ENCODE assay signal across 9 mouse cellular contexts in the genomic region with DNA sequence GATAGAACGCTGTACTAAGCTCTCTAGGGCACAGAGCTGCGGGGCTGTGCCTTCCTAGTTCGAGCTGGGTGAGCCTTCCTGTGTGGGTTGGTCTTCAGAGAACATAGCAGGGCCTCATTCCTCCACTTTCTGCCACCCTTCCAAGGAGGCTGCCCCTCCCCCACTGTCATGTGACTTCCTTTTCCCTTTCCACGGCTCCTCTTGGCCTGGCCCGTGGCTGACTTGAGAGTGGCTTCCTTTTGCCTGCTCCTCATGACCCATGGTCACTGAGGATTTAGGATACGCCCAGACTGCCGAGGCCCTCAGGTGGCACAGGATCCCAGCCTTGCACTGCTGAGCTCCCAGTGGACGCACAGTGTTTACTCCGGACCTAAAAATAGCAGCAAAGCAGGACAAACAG. TPM values are rescaled to one million over a fixed set of nuclear protein-coding genes. Genes with fewer than 3 reads are reported as not detected.
A peak's percentile ranks its signal among the peaks of the same experiment; 100 is the strongest.
DNase-seq lines count a peak whose midpoint lies in the region; ATAC-seq and TF ChIP-seq lines count a peak whose summit lies in the region.
"Had no signal": no experiment of that assay in that cellular context is flagged by ENCODE, and none has a peak within 500 bp of the region (broad histone marks: within the 10 kb centered on the region; RNA-seq: fewer than 3 reads in every experiment).

No protein-coding gene starts in this region.

- H3K9me3 ChIP-seq in kidney, embryonic 14.5 days (ENCODE audit: control insufficient read depth, low read length) = no peaks in the 10 kb centered on the region
- no peaks in the 10 kb centered on the region for H3K9me3 ChIP-seq in heart, embryonic 15.5 days (replicated peaks)
- H3K9me3 ChIP-seq in liver, embryonic 15.5 days (replicated peaks) = no peaks in the 10 kb centered on the region

- H3K4me1 ChIP-seq in kidney, embryonic 14.5 days (ENCODE audit: control insufficient read depth, insufficient read depth, low read length) = 0 out of 2 replicates have a peak, but pooled peaks cover 3% of the 10 kb centered on the region
- H3K4me1 ChIP-seq in bone marrow, adult 2 months (ENCODE audit: control insufficient read depth, insufficient read depth, low read length) = peaks cover 2% of the 10 kb centered on the region; the same call in 1 of the 2 replicates
- peaks cover 20% of the 10 kb centered on the region for H3K4me1 ChIP-seq in heart, embryonic 15.5 days (replicated peaks)
- peaks cover 54% of the 10 kb centered on the region for H3K4me1 ChIP-seq in liver, embryonic 15.5 days (replicated peaks)

- no peak for TF ChIP-seq POLR2A in bone marrow, adult 2 months (IDR thresholded peaks at IDR 0.05; ENCODE audit: borderline replicate concordance, control insufficient read depth, low read depth, low read length)

- H3K9ac ChIP-seq in kidney, embryonic 14.5 days (ENCODE audit: low read depth, low read length) = no peak overlapping the region
- H3K9ac ChIP-seq in heart, embryonic 15.5 days = no peak overlapping the region
- H3K9ac ChIP-seq in liver, embryonic 15.5 days = no peak overlapping the region

- no peak for TF ChIP-seq CTCF in bone marrow, adult 2 months (IDR thresholded peaks at IDR 0.05; ENCODE audit: control insufficient read depth, insufficient read depth, low read length)

- DNase-seq in kidney, adult 11 months = peak; percentile 63
- no peak for DNase-seq in cerebellum, postnatal 14 days

- 64% methylated on average over 9 of the region's 9 CpGs for WGBS in kidney, embryonic 14.5 days
- WGBS in bone marrow, adult 2 months = 11% methylated on average over 9 of the region's 9 CpGs
- WGBS in heart, embryonic 15.5 days = 37% methylated on average over 9 of the region's 9 CpGs
- 17% methylated on average over 9 of the region's 9 CpGs for WGBS in liver, embryonic 15.5 days (ENCODE audit: insufficient replicate concordance)

- H3K36me3 ChIP-seq in kidney, embryonic 14.5 days (ENCODE audit: control insufficient read depth, insufficient read depth, low read length) = peaks cover 1% of the 10 kb centered on the region; the same call in 1 of the 2 replicates
- no peaks in the 10 kb centered on the region; the same call in 1 of the 2 replicates for H3K36me3 ChIP-seq in heart, embryonic 15.5 days
- H3K36me3 ChIP-seq in liver, embryonic 15.5 days (replicated peaks) = peaks cover 8% of the 10 kb centered on the region

- H3K27ac ChIP-seq in kidney, embryonic 14.5 days (ENCODE audit: low read depth, low read length) = no peak overlapping the region
- H3K27ac ChIP-seq in bone marrow, adult 2 months (ENCODE audit: control insufficient read depth, insufficient read depth, low read depth, low read length, poor library complexity) = peak overlapping the region; percentile 60
- peak overlapping the region; percentile 29 for H3K27ac ChIP-seq in heart, embryonic 15.5 days
- peak overlapping the region; percentile 67; the same call in 1 of the 2 replicates for H3K27ac ChIP-seq in liver, embryonic 15.5 days (replicated peaks)

- H3K27me3 ChIP-seq in kidney, embryonic 14.5 days (ENCODE audit: control insufficient read depth, insufficient read depth, low read length) = no peaks in the 10 kb centered on the region
- no peaks in the 10 kb centered on the region for H3K27me3 ChIP-seq in heart, embryonic 15.5 days
- H3K27me3 ChIP-seq in liver, embryonic 15.5 days = no peaks in the 10 kb centered on the region

- H3K4me3 ChIP-seq in kidney, embryonic 14.5 days (ENCODE audit: low read length) = no peak overlapping the region
- H3K4me3 ChIP-seq in bone marrow, adult 2 months (replicated peaks; ENCODE audit: control insufficient read depth, low read depth, low read length) = no peak overlapping the region
- H3K4me3 ChIP-seq in heart, embryonic 15.5 days = no peak overlapping the region
- H3K4me3 ChIP-seq in liver, embryonic 15.5 days (replicated peaks) = no peak overlapping the region
- H3K4me3 ChIP-seq: erythroblast, embryonic 14.5 days had no signal

- no peak for ATAC-seq in kidney, embryonic 14.5 days (ENCODE audit: low FRiP score, low TSS enrichment)
- ATAC-seq in heart, embryonic 15.5 days (replicated peaks; ENCODE audit: insufficient number of reproducible peaks, insufficient read depth, low FRiP score, low read depth) = peak; percentile 30; the same call in 1 of the 2 replicates
- ATAC-seq in liver, embryonic 15.5 days (ENCODE audit: insufficient read depth) = no peak
- ATAC-seq in frontal cortex, adult (ENCODE audit: low TSS enrichment) = no peak
- ATAC-seq in erythroblast, adult 5-6 weeks (replicated peaks; ENCODE audit: low FRiP score, poor library complexity, severe bottlenecking) = no peak

- no peak overlapping the region for H3K4me2 ChIP-seq in kidney, embryonic 14.5 days (replicated peaks; ENCODE audit: low read depth, low read length)
- H3K4me2 ChIP-seq in heart, embryonic 15.5 days = 0 out of 2 replicates have a peak overlapping the region, but pooled peaks have one; percentile 10
- no peak overlapping the region for H3K4me2 ChIP-seq in liver, embryonic 15.5 days

RNA-seq across cellular contexts. Expression of gene Nat9, which starts 4.5 kb away (rescaled TPM):
- 18.2 and 18.4 TPM in 2 replicates for polyA plus RNA-seq in kidney, embryonic 14.5 days (2014; fragmentation: Nextera tagmentation; extraction: Ambion mirVana)
- 19.4 and 24.2 TPM in 2 replicates for polyA plus RNA-seq in bone marrow, adult 2 months (2011; ENCODE audit: insufficient read depth, insufficient read length, low replicate concordance, missing spikeins)
- 16.2 and 20.8 TPM in 2 replicates for polyA plus RNA-seq in heart, embryonic 15.5 days (2015; fragmentation: Nextera tagmentation; extraction: Ambion mirVana)
- 9.9 and 11.6 TPM in 2 replicates for polyA plus RNA-seq in liver, embryonic 15.5 days (2015; fragmentation: Nextera tagmentation; extraction: Ambion mirVana)
- total RNA-seq in erythroblast, adult 5-6 weeks (2015; ENCODE audit: low replicate concordance) = 3.1 and 8.8 TPM in 2 replicates
- 8.8 and 10.5 TPM in 2 replicates for total RNA-seq in erythroblast, adult 5-6 weeks (2017; ENCODE audit: low replicate concordance)

RNA-seq across cellular contexts. Expression of gene Tmem104, which starts 4.9 kb away (rescaled TPM):
- 6.3 and 10.3 TPM in 2 replicates for polyA plus RNA-seq in kidney, embryonic 14.5 days (2014; fragmentation: Nextera tagmentation; extraction: Ambion mirVana)
- polyA plus RNA-seq in bone marrow, adult 2 months (2011; ENCODE audit: insufficient read depth, insufficient read length, low replicate concordance, missing spikeins) = 3.1 and 5.8 TPM in 2 replicates
- 6.6 and 11.4 TPM in 2 replicates for polyA plus RNA-seq in heart, embryonic 15.5 days (2015; fragmentation: Nextera tagmentation; extraction: Ambion mirVana)
- 5.1 and 6.0 TPM in 2 replicates for polyA plus RNA-seq in liver, embryonic 15.5 days (2015; fragmentation: Nextera tagmentation; extraction: Ambion mirVana)
- 4.6 and 5.2 TPM in 2 replicates for total RNA-seq in erythroblast, adult 5-6 weeks (2015; ENCODE audit: low replicate concordance)
- total RNA-seq in erythroblast, adult 5-6 weeks (2017; ENCODE audit: low replicate concordance) = 0.85 and 1.5 TPM in 2 replicates

RNA-seq across cellular contexts. Expression of gene Slc9a3r1, which starts 29.0 kb away (rescaled TPM):
- polyA plus RNA-seq in kidney, embryonic 14.5 days (2014; fragmentation: Nextera tagmentation; extraction: Ambion mirVana) = 81.5 and 110 TPM in 2 replicates
- polyA plus RNA-seq in bone marrow, adult 2 months (2011; ENCODE audit: insufficient read depth, insufficient read length, low replicate concordance, missing spikeins) = 21.9 and 51.0 TPM in 2 replicates
- polyA plus RNA-seq in heart, embryonic 15.5 days (2015; fragmentation: Nextera tagmentation; extraction: Ambion mirVana) = 24.6 and 46.4 TPM in 2 replicates
- polyA plus RNA-seq in liver, embryonic 15.5 days (2015; fragmentation: Nextera tagmentation; extraction: Ambion mirVana) = 76.4 and 82.1 TPM in 2 replicates
- 22.2 and 22.5 TPM in 2 replicates for total RNA-seq in erythroblast, adult 5-6 weeks (2015; ENCODE audit: low replicate concordance)
- 17.7 and 19.1 TPM in 2 replicates for total RNA-seq in erythroblast, adult 5-6 weeks (2017; ENCODE audit: low replicate concordance)

RNA-seq across cellular contexts. Expression of gene Cd300lf, which starts 58.4 kb away (rescaled TPM):
- 0.26 TPM in 2 replicates for polyA plus RNA-seq in kidney, embryonic 14.5 days (2014; fragmentation: Nextera tagmentation; extraction: Ambion mirVana)
- 39.9 and 79.7 TPM in 2 replicates for polyA plus RNA-seq in bone marrow, adult 2 months (2011; ENCODE audit: insufficient read depth, insufficient read length, low replicate concordance, missing spikeins)
- polyA plus RNA-seq in heart, embryonic 15.5 days (2015; fragmentation: Nextera tagmentation; extraction: Ambion mirVana) = 0.37 and 1.2 TPM in 2 replicates
- 4.5 and 4.8 TPM in 2 replicates for polyA plus RNA-seq in liver, embryonic 15.5 days (2015; fragmentation: Nextera tagmentation; extraction: Ambion mirVana)
- total RNA-seq in erythroblast, adult 5-6 weeks (2015; ENCODE audit: low replicate concordance) = 6.3 and 17.3 TPM in 2 replicates
- 11.3 and 13.7 TPM in 2 replicates for total RNA-seq in erythroblast, adult 5-6 weeks (2017; ENCODE audit: low replicate concordance)
- polyA plus RNA-seq: erythroblast, embryonic 14.5 days had no signal
